Mouse (Mus musculus): ENCODE results near the gene Mgll.

DNA sequence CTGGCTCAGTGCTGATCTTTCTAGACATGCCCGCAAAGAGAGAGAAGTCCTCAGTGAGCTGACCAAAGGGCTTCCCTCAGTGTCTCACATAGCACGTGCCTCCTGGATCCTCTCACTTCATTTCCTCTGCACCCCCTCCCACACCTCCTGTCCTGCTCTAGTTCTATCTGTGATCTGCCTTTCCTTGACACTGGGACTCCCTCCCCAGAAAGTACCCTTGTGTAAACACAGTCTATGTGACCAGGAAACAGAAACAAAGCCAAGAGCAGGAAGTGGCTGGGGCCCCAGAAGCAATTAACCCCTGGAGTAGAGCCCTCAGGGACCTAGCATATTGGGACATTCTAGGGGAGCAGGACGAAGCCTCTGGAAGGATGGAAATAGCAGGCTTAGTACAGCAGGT lies 96.6 kb downstream of the Mgll start:
- TF ChIP-seq CTCF (conservative IDR thresholded peaks at IDR 0.05; ENCODE audit: low read length) = no peak
- TF ChIP-seq POU5F1 (IDR thresholded peaks at IDR 0.05; ENCODE audit: borderline replicate concordance, low read length) = no peak
